Mouse (Mus musculus) hindbrain, embryonic 10.5 days (tissue): ENCODE results near the gene Amacr. TPM values are rescaled to one million over a fixed set of nuclear protein-coding genes. Genes with fewer than 3 reads are reported as not detected.
"Not testable (repeated sequence)": the region's sequence is repeated elsewhere in the genome, so short reads cannot be mapped to it uniquely, and the experiment has no call there.

ENCODE experiments used
- DNase-seq: peaks from one replicate; pipeline ENCODE4 v3.0.0-alpha.2; 2017; ENCODE audit warnings: low spot score
- H3K27ac ChIP-seq: fragments of 300-500 bp; sonication (generic); 2 replicates; pipeline ENCODE4 v1.5.1; 2016; ENCODE audit warnings: mild to moderate bottlenecking, moderate library complexity
- H3K27me3 ChIP-seq: fragments of 300-500 bp; sonication (generic); 2 replicates; pipeline ENCODE4 v1.6.1; 2016; ENCODE audit warnings: mild to moderate bottlenecking; ENCODE audit not compliant: poor library complexity, insufficient read depth, severe bottlenecking
- H3K36me3 ChIP-seq: fragments of 300-500 bp; sonication (generic); 2 replicates; pipeline ENCODE4 v1.6.1; 2016; ENCODE audit warnings: mild to moderate bottlenecking, moderate library complexity
- H3K4me1 ChIP-seq: fragments of 300-500 bp; sonication (generic); replicated peaks from 2 replicates; pipeline ENCODE4 v1.6.1; 2016; ENCODE audit warnings: mild to moderate bottlenecking
- H3K4me3 ChIP-seq: fragments of 300-500 bp; sonication (generic); 2 replicates; pipeline ENCODE4 v1.5.1; 2016; ENCODE audit warnings: mild to moderate bottlenecking, moderate library complexity
- H3K9me3 ChIP-seq: fragments of 300-500 bp; sonication (generic); 2 replicates; pipeline ENCODE4 v1.6.1; 2016; ENCODE audit warnings: mild to moderate bottlenecking, moderate library complexity
- WGBS: fragments of 180-500 bp; shearing (Covaris S2); methylation state at CpG from one replicate; pipeline ENCODE4 v1.1.7; 2016; 5-methylcytosine and 5-hydroxymethylcytosine counted together
- polyA plus RNA-seq: library from polyadenylated mRNA; unstranded; fragments of >200 nt; fragmentation: Nextera tagmentation; extraction: Ambion mirVana; gene quantifications from 2 replicates; pipeline ENCODE4 v1.2.1, GENCODE M21; 2016

The Amacr gene
- polyA plus RNA-seq, 1 experiment from 2014 or later, result 12.8 TPM

DNA sequence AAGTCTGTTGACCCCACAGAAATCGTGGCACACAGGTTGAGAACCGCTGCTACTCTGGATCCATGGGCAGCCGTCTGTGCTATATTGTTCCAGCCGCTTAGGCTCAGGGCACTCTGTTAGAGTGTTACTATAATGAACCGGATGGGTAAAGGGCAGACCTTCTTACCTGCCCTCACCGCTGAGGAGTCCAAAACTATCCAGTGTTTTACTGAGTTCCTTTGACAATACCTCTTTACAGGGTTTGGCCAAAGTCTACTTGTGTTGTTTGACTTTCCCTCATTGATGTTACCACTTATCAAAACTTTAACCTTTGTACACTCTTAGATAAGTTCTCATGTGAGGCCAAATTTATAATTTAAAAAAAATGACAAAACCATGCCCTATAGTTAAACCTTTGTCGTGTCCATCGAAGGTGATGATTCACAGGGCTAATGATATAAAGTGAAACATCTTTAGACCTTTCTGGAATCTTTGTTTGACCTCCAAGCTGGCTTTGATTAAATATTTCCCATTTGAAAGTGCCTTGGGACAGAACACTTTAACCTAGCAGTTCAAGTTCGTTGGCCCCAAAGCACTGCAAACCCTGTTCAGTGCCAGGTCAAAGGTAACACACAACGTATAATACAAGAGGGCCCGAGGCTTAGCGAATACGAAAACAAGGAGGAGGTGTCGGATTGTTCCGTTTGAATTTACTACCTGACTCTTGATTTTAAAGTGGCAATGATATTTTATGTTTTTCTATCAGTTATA lies 22.1 kb upstream of the Amacr start:
- no peaks in the 10 kb centered on the region for H3K36me3 ChIP-seq
- H3K9me3 ChIP-seq, result no peaks in the 10 kb centered on the region
- no peak overlapping the region for H3K4me3 ChIP-seq
- peaks cover 3% of the 10 kb centered on the region; the same call in 1 of the 2 replicates for H3K4me1 ChIP-seq
- H3K27me3 ChIP-seq, result no peaks in the 10 kb centered on the region
- H3K27ac ChIP-seq, result no peak overlapping the region
- DNase-seq, result no peak
- WGBS, result 87% methylated on average over 15 of the region's 15 CpGs

DNA sequence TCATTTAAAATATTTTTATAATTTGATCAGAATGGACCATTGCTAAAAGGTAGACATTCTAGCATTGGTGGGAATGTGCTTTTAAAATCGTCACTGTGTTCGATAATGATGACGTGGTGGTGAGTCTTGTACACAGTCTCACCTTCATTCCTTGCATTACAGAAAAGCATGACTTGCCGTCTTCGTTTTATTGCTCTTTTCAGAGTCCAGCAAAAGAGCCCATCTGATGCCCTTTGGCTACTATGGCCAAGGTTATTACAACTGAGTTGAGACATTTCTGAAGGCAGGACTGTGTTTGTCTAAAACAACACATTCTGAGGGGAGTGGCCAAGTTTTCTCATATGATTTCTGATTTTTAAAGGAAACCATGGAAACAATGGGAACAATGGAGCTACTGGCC lies 21.3 kb upstream of the Amacr start:
- H3K27ac ChIP-seq, result no peak overlapping the region
- no peaks in the 10 kb centered on the region for H3K36me3 ChIP-seq
- H3K4me1 ChIP-seq, result peaks cover 3% of the 10 kb centered on the region; the same call in 1 of the 2 replicates
- H3K9me3 ChIP-seq, result no peaks in the 10 kb centered on the region
- 93% methylated on average over 5 of the region's 5 CpGs for WGBS
- no peak overlapping the region for H3K4me3 ChIP-seq
- no peaks in the 10 kb centered on the region for H3K27me3 ChIP-seq
- no peak for DNase-seq

DNA sequence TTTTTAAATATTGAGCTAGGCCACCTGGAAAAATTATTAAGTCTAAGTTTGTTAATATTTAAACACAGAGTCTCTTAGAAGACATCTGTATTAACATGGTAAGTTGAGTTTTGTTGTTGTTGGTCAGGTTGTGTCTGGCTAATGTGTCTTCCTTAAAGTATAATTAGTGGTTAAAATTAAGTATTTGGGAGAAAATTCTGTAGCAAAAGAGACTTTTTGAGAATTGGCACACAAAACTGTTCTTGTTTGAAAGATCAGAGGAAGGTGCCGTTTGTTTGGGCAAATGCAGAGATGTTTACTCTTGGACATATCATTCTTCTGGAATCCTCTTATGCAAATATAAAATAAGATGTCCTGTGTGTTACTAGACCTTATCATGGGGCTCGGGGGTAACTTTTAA lies 19.0 kb upstream of the Amacr start:
- Histone ChIP-seq H3K36me3 (no peaks in the 10 kb centered on the region), H3K9me3 (no peaks in the 10 kb centered on the region), H3K4me1 (no peaks in the 10 kb centered on the region), H3K27ac (no peak overlapping the region), H3K27me3 (no peaks in the 10 kb centered on the region), H3K4me3 (no peak overlapping the region)
- 90% methylated on average over 2 of the region's 2 CpGs for WGBS
- no peak for DNase-seq

DNA sequence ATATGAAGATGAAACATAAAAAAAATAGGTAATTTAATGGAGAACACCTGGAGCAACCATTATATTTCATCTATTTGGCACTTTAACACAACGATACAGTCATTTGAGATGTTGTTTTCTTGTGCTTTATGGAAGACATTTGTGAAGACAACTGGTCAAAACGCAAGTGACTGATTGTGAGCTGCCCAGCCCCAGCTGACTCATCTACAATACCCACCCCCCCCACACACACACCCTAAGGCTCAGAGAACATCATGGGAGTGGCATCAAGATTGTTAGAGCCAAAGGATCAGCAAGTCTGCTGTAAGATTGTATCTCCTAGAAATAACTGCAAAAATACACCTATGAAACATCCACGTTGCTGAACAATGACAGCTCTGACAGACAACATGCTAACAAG lies 12.1 kb upstream of the Amacr start:
- no peak overlapping the region for H3K4me3 ChIP-seq
- H3K27me3 ChIP-seq, result no peaks in the 10 kb centered on the region
- H3K4me1 ChIP-seq, result no peaks in the 10 kb centered on the region
- DNase-seq, result no peak
- H3K36me3 ChIP-seq, result no peaks in the 10 kb centered on the region
- no peaks in the 10 kb centered on the region for H3K9me3 ChIP-seq
- H3K27ac ChIP-seq, result no peak overlapping the region
- WGBS, result 84% methylated on average over 3 of the region's 3 CpGs

DNA sequence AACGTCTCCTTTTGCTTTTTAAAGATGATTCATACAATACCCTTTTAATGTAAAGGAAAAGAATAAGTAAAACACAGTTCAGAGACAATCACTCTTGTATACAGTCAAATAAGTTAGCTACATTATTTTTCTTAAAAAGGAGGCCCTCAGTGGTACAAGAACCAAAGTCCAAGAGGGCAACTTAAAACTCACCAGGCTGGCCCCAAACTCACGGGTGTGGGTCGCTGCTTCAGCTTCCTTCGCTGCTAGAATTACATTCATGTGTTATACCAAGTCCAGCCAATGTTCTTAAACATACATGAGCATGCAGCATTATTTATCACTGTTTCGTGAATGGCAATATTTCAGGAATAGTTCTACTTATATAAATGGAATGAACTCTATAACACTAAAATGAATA lies 10.8 kb upstream of the Amacr start:
- H3K27me3 ChIP-seq, result no peaks in the 10 kb centered on the region
- no peaks in the 10 kb centered on the region for H3K9me3 ChIP-seq
- H3K4me1 ChIP-seq, result no peaks in the 10 kb centered on the region
- no peak overlapping the region for H3K27ac ChIP-seq
- no peaks in the 10 kb centered on the region for H3K36me3 ChIP-seq
- 90% methylated on average over 5 of the region's 5 CpGs for WGBS
- no peak for DNase-seq
- no peak overlapping the region for H3K4me3 ChIP-seq

DNA sequence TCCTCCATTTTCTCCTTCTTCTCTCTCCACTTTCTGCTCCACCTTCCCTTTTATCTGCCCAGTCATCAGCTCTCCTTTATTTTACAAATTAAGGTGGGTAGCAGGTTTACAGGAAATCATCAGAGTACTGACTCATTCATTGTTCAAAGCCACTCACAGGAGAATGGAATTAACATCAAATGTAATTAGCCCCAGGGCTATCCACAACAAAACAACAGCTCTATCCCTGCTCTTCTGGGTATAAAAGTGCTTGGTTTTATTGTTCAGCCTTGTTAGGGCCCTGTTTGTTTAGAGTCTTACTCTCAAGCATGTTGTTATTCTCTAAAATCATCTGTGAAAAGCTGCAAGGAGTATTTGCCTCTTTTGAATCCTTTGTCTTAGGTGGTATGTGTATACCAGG lies 4.4 kb upstream of the Amacr start:
- no peak overlapping the region for H3K4me3 ChIP-seq

DNA sequence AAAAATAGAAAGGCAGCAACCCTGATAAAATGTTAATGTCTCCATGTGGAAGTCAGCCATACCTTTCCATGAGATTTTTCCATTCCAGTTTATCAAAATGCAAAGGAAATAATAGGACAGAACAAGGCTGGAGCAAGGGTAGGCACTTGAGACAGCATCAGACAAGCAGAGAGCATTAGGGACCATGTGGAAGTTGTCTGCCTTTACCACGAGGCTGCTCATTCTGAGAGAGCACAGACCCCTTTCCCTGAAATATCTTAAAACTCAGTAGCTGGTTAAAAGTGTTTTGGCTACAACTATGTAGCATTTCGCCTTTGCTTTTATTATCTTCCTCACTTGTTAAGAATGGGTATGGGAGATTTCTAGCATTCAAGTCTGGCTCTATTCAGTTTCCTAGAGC lies 844 bp upstream of the Amacr start:
- H3K27me3 ChIP-seq, result no peaks in the 10 kb centered on the region
- no peak overlapping the region; the same call in 1 of the 2 replicates for H3K27ac ChIP-seq
- no peaks in the 10 kb centered on the region for H3K9me3 ChIP-seq
- peak overlapping the region; percentile 74 for H3K4me3 ChIP-seq
- no peaks in the 10 kb centered on the region for H3K36me3 ChIP-seq
- DNase-seq, result no peak
- H3K4me1 ChIP-seq, result peaks cover 14% of the 10 kb centered on the region
- 77% methylated on average over 2 of the region's 2 CpGs for whole genome bisulfite sequencing

More for the DNA sequence above, 4.4 kb upstream of the Amacr start:
- no peaks in the 10 kb centered on the region for H3K27me3 ChIP-seq
- no peak for DNase-seq
- H3K36me3 ChIP-seq, result no peaks in the 10 kb centered on the region
- no peaks in the 10 kb centered on the region for H3K9me3 ChIP-seq
- H3K27ac ChIP-seq, result no peak overlapping the region
- peaks cover 10% of the 10 kb centered on the region for H3K4me1 ChIP-seq

DNA sequence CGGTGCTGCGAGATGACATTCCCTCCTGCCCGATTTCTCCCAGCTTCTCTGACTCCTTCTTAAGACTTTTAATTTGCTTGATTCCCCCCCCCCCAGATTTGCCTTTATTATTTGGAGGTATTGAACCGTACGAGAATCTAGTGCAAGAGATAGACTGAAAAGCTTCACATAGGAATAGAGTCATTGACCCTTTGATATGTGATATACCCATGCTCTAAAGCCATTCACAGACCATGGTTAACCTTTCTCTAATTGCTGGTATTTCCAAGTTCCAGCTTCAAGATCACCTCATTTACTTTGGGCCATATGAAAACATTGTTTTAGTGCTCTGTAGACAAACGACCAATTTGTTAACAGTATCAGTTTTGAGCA lies 494 bp downstream of the Amacr start:
- H3K36me3 ChIP-seq, result no peaks in the 10 kb centered on the region; the same call in 1 of the 2 replicates
- H3K9me3 ChIP-seq, result no peaks in the 10 kb centered on the region
- H3K4me3 ChIP-seq, result peak overlapping the region; percentile 74
- H3K4me1 ChIP-seq, result peaks cover 14% of the 10 kb centered on the region
- H3K27me3 ChIP-seq, result no peaks in the 10 kb centered on the region
- DNase-seq, result no peak
- H3K27ac ChIP-seq, result peak overlapping the region; percentile 94
- 10% methylated on average over 6 of the region's 6 CpGs for WGBS

DNA sequence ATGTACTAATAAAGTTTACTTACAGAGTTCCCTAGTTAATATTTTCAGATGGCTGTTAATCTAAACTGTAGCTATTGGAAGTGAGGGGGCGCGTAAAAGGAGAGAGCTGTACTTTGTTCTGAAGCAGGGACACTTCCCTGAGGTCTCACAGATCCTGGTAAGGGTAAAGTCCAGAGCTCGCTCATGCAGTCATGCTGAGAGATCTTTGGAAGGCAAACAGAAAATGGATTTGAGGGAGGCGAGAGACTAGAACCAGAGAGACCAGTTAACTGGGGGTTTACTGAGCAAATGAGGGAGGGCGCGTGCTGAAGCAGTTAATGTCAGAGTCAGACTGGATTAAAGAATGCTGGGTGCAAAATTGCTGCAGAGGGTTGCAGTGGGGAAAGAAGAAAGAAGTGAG lies 4.2 kb downstream of the Amacr start:
- WGBS, result 80% methylated on average over 6 of the region's 6 CpGs

DNA sequence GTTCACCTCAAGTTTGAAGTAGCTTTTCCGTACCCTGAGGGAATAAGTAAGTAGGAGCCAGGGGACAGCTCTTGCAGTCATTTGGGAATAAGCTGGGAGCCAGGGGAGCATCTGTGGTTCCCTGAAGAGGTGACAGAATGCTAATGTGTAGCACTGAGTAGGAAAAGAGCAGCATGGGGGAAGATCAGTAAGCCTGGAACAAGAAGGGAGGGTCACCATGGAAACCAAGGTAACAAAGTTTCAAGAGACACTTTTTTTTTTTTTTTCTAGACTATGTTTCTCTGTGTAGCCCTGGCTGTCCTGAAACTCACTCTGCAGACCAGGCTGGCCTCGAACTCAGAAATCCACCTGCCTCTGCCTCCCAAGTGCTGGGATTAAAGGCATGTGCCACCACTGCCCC lies 4.9 kb downstream of the Amacr start:
- not testable (repeated sequence) for H3K4me1 ChIP-seq, H3K27ac ChIP-seq, H3K9me3 ChIP-seq, H3K36me3 ChIP-seq, H3K4me3 ChIP-seq, DNase-seq, H3K27me3 ChIP-seq
- 79% methylated on average over 2 of the region's 2 CpGs for WGBS

More for the DNA sequence above, 4.2 kb downstream of the Amacr start:
- no peak for DNase-seq
- Histone ChIP-seq H3K27me3 (no peaks in the 10 kb centered on the region), H3K36me3 (peaks cover 8% of the 10 kb centered on the region), H3K9me3 (no peaks in the 10 kb centered on the region), H3K4me1 (peaks cover 13% of the 10 kb centered on the region), H3K27ac (no peak overlapping the region), H3K4me3 (no peak overlapping the region)

DNA sequence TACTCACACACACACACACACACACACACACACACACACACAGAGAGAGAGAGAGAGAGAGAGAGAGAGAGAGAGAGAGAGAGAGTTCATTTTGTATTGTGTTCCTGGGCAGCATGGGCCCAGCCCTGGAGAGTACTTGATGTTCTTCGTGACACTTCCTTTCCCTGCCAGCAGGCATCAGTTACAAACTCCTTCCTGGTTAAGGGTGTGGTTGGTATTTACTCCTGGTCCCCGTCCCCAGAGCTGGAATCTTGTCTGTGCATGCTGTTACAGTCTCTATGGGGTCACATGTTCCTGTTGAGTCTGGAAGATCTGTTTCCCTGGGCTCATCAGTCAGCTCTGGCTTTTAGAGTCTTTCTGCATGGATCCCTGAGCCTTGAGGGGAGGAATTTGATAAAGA lies 8.9 kb downstream of the Amacr start:
- H3K27me3 ChIP-seq, result no peaks in the 10 kb centered on the region
- H3K9me3 ChIP-seq, result no peaks in the 10 kb centered on the region
- H3K4me3 ChIP-seq, result no peak overlapping the region
- WGBS, result 53% methylated on average over 2 of the region's 2 CpGs
- DNase-seq, result no peak
- no peaks in the 10 kb centered on the region for H3K4me1 ChIP-seq
- peaks cover 10% of the 10 kb centered on the region for H3K36me3 ChIP-seq
- no peak overlapping the region for H3K27ac ChIP-seq

DNA sequence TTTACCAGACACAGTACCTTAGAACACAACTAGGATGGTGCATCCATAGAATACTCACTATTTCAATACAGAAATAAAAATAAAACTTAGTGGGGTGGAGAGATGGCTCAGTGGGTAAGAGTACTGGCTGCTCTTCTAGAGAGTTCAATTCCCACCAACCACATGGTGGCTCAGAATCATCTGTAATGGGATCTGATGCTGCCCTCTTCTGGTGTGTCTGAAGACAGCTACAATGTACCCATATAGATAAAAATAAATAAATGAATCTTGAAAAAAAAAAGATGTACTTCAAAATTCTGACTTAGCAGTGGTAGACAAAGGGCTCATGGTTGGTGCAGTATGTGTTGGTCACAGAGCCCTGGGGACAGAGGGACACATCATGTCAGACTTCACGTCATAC lies 10.0 kb downstream of the Amacr start:
- Histone ChIP-seq H3K4me3 (no peak overlapping the region), H3K9me3 (no peaks in the 10 kb centered on the region), H3K27me3 (no peaks in the 10 kb centered on the region), H3K36me3 (peaks cover 10% of the 10 kb centered on the region), H3K4me1 (no peaks in the 10 kb centered on the region), H3K27ac (no peak overlapping the region)
- DNase-seq, result no peak
- WGBS, result 94% methylated on average over 1 of the region's 1 CpGs

DNA sequence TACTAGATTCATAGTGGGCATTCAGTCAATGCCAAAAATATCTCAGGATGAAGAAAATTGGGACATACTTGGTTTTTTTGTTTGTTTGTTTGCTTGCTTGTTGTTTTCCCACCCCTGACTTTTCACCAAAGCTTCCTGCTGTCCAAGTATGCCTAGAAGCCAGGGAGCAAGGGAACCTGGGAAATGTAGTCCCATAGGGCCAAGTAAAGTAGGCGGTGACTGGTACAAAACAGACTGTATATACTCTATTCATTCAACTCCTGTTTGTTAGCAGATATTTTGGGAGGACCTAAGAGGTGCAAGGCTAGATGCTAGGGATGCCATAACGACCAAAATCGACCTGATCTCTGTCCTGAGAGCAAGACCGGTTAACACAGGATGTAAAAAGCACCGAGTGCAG lies 18.3 kb downstream of the Amacr start:
- WGBS, result 53% methylated on average over 5 of the region's 5 CpGs
- Histone ChIP-seq H3K27me3 (no peaks in the 10 kb centered on the region), H3K4me1 (no peaks in the 10 kb centered on the region; the same call in 1 of the 2 replicates), H3K36me3 (0 out of 2 replicates have a peak, but pooled peaks cover 2% of the 10 kb centered on the region), H3K4me3 (no peak overlapping the region), H3K27ac (no peak overlapping the region), H3K9me3 (no peaks in the 10 kb centered on the region)
- no peak for DNase-seq

DNA sequence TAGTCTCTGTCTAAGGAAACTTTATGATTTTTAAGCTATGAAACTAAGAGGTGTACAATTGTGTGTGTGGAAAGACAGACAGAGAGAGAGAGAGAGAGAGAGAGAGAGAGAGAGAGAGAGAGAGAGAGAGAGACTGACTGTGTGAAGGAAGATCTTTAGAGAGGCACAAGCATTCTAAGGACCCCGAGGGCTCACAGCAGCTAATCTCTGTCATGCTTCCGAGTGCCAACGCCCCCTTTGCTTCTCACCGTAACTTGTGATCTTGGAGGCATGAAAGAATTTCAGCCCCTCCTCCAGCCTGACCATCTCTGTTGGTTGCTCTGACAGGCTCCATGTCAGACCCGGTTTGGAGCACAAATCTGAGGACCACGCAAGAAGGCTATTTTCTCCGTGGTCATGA lies 18.9 kb downstream of the Amacr start, which contains the start of gene Slc45a2:
Slc45a2 (plus strand) TSS at position 301 of the 400 bp plus-strand sequence.
- DNase-seq, result no peak
- no peak within 1 kb of the TSS for H3K4me3 ChIP-seq
- no peaks in the 10 kb centered on the region for H3K27me3 ChIP-seq
- WGBS, result 56% methylated on average over 7 of the region's 7 CpGs
- no peaks in the 10 kb centered on the region for H3K36me3 ChIP-seq
- H3K27ac ChIP-seq, result no peak within 1 kb of the TSS
- H3K4me1 ChIP-seq, result no peaks in the 10 kb centered on the region; the same call in 1 of the 2 replicates
- no peaks in the 10 kb centered on the region for H3K9me3 ChIP-seq
